Mouse (Mus musculus): ENCODE data around the gene Vwa3b. TPM values are rescaled to one million over a fixed set of nuclear protein-coding genes. Genes with fewer than 3 reads are reported as not detected.

The Vwa3b gene
- polyA plus RNA-seq, 1 experiment from 2014 or later = 1.2 TPM

DNA sequence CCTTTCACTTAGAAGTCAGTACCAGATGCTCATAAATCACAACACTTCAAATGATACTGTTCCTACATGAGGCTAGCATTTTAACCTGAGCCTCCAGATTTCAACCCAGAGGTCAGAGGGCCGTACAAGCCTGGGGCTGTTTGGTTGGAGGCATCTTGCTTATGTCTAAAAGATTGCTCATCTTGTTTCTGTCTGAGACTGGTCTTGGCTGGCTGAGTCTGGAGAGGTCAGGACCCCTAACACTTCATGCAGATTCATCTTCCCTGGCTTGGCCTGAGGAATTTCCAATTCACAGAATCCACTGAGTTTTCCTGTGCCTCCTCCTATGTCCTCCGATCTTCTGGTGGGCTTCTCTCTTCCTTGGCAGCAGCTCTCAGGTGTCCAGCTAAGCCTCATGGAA lies 57.7 kb downstream of the Vwa3b start:
- WGBS = 59% methylated on average over 2 of the region's 2 CpGs
- Histone ChIP-seq H3K4me2 (replicated peaks; ENCODE audit: low read depth) (no peak overlapping the region), H3K9ac (ENCODE audit: low read depth, low read length) (no peak overlapping the region), H3K4me3 (ENCODE audit: low read depth, low read length) (no peak overlapping the region), H3K27me3 (replicated peaks; ENCODE audit: control insufficient read depth, insufficient read depth, low read length) (no peaks in the 10 kb centered on the region), H3K27ac (ENCODE audit: low read depth, low read length) (no peak overlapping the region), H3K9me3 (ENCODE audit: control insufficient read depth) (no peaks in the 10 kb centered on the region), H3K4me1 (replicated peaks; ENCODE audit: control insufficient read depth, insufficient read depth, low read length) (no peaks in the 10 kb centered on the region), H3K36me3 (ENCODE audit: control insufficient read depth, insufficient read depth) (no peaks in the 10 kb centered on the region)
- TF ChIP-seq CTCF (IDR thresholded peaks at IDR 0.05; ENCODE audit: low read depth) = no peak
- ATAC-seq = no peak

- WGBS = 56% methylated on average over 7 of the region's 7 CpGs
- no peaks in the 10 kb centered on the region for H3K27me3 ChIP-seq (replicated peaks; ENCODE audit: control insufficient read depth, insufficient read depth, low read length)
- no peak for ATAC-seq
- no peak overlapping the region for H3K9ac ChIP-seq (ENCODE audit: low read depth, low read length)
- no peak overlapping the region for H3K27ac ChIP-seq (ENCODE audit: low read depth, low read length)
- no peaks in the 10 kb centered on the region for H3K9me3 ChIP-seq (ENCODE audit: control insufficient read depth)
- no peaks in the 10 kb centered on the region for H3K4me1 ChIP-seq (replicated peaks; ENCODE audit: control insufficient read depth, insufficient read depth, low read length)
- no peak overlapping the region for H3K4me3 ChIP-seq (ENCODE audit: low read depth, low read length)
- no peak overlapping the region for H3K4me2 ChIP-seq (replicated peaks; ENCODE audit: low read depth)
- no peak for TF ChIP-seq CTCF (IDR thresholded peaks at IDR 0.05; ENCODE audit: low read depth)
- no peaks in the 10 kb centered on the region for H3K36me3 ChIP-seq (ENCODE audit: control insufficient read depth, insufficient read depth)
These were observed 58.8 kb downstream of the Vwa3b start for GRCm38 (mm10) chr1:37085171-37085570.

DNA sequence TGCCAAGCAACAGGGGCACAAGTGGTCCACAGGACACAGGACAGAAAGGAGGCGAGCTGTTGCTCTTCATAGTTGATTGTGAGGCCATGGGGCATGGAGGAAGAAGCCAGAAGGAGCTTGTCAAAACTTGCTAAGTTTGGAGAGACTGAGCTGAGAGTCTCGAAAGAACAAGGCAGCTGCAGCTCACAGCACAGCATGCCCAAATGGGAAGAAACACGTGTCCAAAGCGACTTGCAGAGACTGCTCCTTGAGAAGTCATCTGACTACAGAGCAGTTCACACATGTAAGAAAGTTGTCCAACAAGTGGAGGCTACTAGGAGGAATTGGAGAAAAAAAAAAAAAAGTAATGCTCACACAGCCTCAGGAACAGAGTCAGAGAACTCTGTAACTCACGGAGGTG lies 62.8 kb downstream of the Vwa3b start:
- Histone ChIP-seq H3K4me1 (replicated peaks; ENCODE audit: control insufficient read depth, insufficient read depth, low read length) (no peaks in the 10 kb centered on the region), H3K9ac (ENCODE audit: low read depth, low read length) (no peak overlapping the region), H3K27ac (ENCODE audit: low read depth, low read length) (no peak overlapping the region), H3K9me3 (ENCODE audit: control insufficient read depth) (peaks cover 2% of the 10 kb centered on the region; the same call in 1 of the 2 replicates), H3K36me3 (ENCODE audit: control insufficient read depth, insufficient read depth) (no peaks in the 10 kb centered on the region), H3K4me2 (replicated peaks; ENCODE audit: low read depth) (no peak overlapping the region), H3K4me3 (ENCODE audit: low read depth, low read length) (no peak overlapping the region), H3K27me3 (replicated peaks; ENCODE audit: control insufficient read depth, insufficient read depth, low read length) (no peaks in the 10 kb centered on the region)
- no peak for ATAC-seq
- WGBS = 66% methylated on average over 5 of the region's 5 CpGs
- TF ChIP-seq CTCF (IDR thresholded peaks at IDR 0.05; ENCODE audit: low read depth) = no peak

DNA sequence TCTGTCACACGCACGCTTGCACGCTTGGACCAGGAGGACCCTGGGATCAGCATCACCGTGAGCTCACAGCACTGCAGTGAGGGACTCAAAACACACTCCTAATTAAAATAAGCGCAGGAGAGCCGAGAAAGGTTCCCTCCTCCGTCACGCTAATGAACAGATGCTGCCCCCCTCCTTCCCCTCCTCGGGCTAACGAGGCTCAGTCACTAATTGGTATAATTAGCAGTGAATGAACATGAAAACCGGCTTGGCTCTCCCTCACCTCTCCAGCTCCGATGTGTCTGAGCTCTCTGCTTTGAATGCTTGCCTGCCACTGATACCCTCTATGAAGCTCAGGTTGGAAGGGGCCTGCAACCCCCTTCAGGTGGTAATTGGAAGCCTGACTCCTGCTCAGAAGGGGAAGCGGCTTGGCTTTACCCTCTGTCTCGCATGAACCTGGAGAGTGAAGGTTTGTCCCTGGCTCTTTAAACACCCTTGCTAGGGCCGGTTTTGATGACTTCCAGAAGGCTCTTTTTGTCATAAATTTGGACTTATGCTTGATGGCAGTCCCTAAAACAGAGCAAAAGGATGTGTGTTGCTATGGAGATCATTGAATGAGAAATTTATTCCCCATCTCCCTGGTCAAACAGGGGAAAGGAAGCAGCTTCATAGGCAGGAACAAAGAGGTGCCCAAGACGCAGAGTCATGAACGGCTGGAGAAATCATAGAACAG lies 71.1 kb downstream of the Vwa3b start:
- no peak for ATAC-seq
- H3K4me1 ChIP-seq (replicated peaks; ENCODE audit: control insufficient read depth, insufficient read depth, low read length) = no peaks in the 10 kb centered on the region
- H3K4me3 ChIP-seq (ENCODE audit: low read depth, low read length) = no peak overlapping the region
- 71% methylated on average over 17 of the region's 17 CpGs for WGBS
- H3K9ac ChIP-seq (ENCODE audit: low read depth, low read length) = no peak overlapping the region
- no peaks in the 10 kb centered on the region for H3K27me3 ChIP-seq (replicated peaks; ENCODE audit: control insufficient read depth, insufficient read depth, low read length)
- no peak for TF ChIP-seq CTCF (IDR thresholded peaks at IDR 0.05; ENCODE audit: low read depth)
- no peak overlapping the region for H3K27ac ChIP-seq (ENCODE audit: low read depth, low read length)
- H3K36me3 ChIP-seq (ENCODE audit: control insufficient read depth, insufficient read depth) = no peaks in the 10 kb centered on the region
- H3K4me2 ChIP-seq (replicated peaks; ENCODE audit: low read depth) = no peak overlapping the region
- H3K9me3 ChIP-seq (ENCODE audit: control insufficient read depth) = peaks cover 5% of the 10 kb centered on the region; the same call in 1 of the 2 replicates

DNA sequence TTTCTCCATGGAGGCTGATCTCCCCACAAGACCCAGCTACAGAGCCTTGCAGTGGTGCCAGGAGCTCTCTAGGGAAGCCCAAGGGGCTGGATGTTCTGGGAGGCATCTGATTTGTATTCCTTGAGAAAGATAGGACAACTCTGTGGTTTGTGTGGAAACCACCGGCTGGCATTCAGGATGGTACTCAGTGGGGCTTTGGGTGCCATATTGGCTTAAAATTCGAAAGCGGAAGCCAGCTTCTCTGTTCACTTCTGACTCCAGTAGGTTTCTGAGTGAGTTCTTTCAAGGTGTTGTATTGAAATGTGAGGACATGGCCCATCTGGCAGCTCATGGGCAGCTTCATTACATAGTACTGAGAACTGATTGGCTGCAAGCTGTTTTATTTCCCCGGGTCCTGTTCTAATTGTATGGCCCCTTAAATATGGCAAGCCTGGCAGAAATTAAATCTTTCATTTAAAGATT lies 71.7 kb downstream of the Vwa3b start:
- no peak for ATAC-seq
- Histone ChIP-seq H3K4me2 (replicated peaks; ENCODE audit: low read depth) (no peak overlapping the region), H3K27ac (ENCODE audit: low read depth, low read length) (no peak overlapping the region), H3K9me3 (ENCODE audit: control insufficient read depth) (peaks cover 5% of the 10 kb centered on the region; the same call in 1 of the 2 replicates), H3K4me3 (ENCODE audit: low read depth, low read length) (no peak overlapping the region), H3K4me1 (replicated peaks; ENCODE audit: control insufficient read depth, insufficient read depth, low read length) (no peaks in the 10 kb centered on the region), H3K9ac (ENCODE audit: low read depth, low read length) (no peak overlapping the region), H3K27me3 (replicated peaks; ENCODE audit: control insufficient read depth, insufficient read depth, low read length) (no peaks in the 10 kb centered on the region), H3K36me3 (ENCODE audit: control insufficient read depth, insufficient read depth) (no peaks in the 10 kb centered on the region)
- no peak for TF ChIP-seq CTCF (IDR thresholded peaks at IDR 0.05; ENCODE audit: low read depth)
- WGBS = 98% methylated on average over 4 of the region's 4 CpGs

- ATAC-seq = no peak
- WGBS = 76% methylated on average over 6 of the region's 6 CpGs
- Histone ChIP-seq H3K9me3 (ENCODE audit: control insufficient read depth) (no peaks in the 10 kb centered on the region), H3K9ac (ENCODE audit: low read depth, low read length) (no peak overlapping the region), H3K4me1 (replicated peaks; ENCODE audit: control insufficient read depth, insufficient read depth, low read length) (no peaks in the 10 kb centered on the region), H3K4me2 (replicated peaks; ENCODE audit: low read depth) (no peak overlapping the region), H3K27ac (ENCODE audit: low read depth, low read length) (no peak overlapping the region), H3K36me3 (ENCODE audit: control insufficient read depth, insufficient read depth) (no peaks in the 10 kb centered on the region), H3K27me3 (replicated peaks; ENCODE audit: control insufficient read depth, insufficient read depth, low read length) (no peaks in the 10 kb centered on the region), H3K4me3 (ENCODE audit: low read depth, low read length) (no peak overlapping the region)
- no peak for TF ChIP-seq CTCF (IDR thresholded peaks at IDR 0.05; ENCODE audit: low read depth)
These were observed 74.0 kb downstream of the Vwa3b start for GRCm38 (mm10) chr1:37100361-37100760.

All from intestine, postnatal 0 days (tissue).